Mouse (Mus musculus): ENCODE results near the gene Timp1. TPM values are rescaled to one million over a fixed set of nuclear protein-coding genes. Genes with fewer than 3 reads are reported as not detected.

The Timp1 gene
- total RNA-seq, 2 experiments from 2014 or later = 0.48 to 3.0 TPM

DNA sequence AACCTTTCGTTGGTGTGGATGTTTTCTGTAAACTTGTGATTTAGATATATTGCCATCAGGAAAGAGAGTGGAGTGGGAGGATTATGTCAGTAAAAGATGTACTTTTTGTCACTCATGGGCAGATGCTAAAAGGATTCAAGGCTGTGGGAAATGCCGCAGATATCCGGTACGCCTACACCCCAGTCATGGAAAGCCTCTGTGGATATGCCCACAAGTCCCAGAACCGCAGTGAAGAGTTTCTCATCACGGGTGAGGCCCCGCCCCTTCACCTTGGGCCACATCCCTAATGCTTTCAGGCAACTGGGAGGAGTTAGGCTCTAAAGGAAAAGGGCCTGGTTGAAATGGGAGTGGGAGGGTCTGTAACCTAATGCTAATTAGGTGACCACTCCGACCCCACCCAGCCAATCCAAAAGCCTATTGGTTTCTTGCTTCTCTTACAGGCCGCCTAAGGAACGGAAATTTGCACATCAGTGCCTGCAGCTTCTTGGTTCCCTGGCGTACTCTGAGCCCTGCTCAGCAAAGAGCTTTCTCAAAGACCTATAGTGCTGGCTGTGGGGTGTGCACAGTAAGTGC lies 3.0 kb downstream of the Timp1 start:
- intact Hi-C loops (cut with DNase I) = no loop called here
- TF ChIP-seq CTCF (IDR thresholded peaks at IDR 0.05) = no peak
- Histone ChIP-seq H3K27ac (no peak overlapping the region), H3K4me3 (no peak overlapping the region)
- DNase-seq = no peak

DNA sequence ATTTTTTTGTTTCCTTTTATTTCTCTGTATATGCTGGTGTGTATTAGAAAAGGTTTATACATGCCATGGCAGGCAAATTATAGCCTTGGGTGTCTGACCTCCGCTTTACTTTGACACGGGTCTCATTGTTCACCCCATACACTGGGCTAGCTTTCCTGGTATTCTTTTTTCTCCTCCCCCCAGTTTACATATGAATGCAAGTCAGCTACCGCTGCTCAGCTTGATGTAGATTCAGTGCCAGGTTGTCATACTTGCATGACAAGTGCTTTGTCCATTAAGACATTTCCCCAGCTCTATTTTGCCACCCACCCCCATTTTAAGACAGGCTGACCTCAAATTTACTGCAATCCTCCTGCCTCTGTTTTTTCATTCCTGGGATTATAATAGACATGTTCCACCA lies 5.3 kb downstream of the Timp1 start:
- TF ChIP-seq CTCF (IDR thresholded peaks at IDR 0.05) = no peak
- no peak for DNase-seq

DNA sequence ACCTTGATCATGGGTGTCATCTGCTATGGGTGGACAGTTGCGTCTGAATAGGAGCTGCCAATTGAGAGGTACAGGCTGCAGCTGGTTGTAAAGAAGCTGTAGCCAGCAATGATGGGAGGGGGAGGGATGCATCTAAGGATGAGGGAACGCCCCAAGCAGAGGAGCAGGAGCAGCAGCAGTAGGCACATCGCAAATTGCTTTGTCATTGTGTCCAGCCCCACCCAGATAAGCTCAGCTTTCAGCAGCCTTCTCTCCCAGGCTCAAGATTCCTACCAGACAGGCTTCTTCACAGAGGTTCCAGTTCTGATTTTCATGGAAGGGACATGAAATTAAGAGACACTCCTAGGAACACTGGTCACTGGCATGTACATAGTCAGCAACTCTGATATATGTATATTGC lies 40.1 kb downstream of the Timp1 start:
- intact Hi-C loops (cut with DNase I) = no loop called here
- no peak for DNase-seq
- no peak overlapping the region for H3K27ac ChIP-seq
- no peak for TF ChIP-seq CTCF (IDR thresholded peaks at IDR 0.05)
- no peak overlapping the region for H3K4me3 ChIP-seq

More for the DNA sequence above, 5.3 kb downstream of the Timp1 start:
- intact Hi-C loops (cut with DNase I) = no loop called here
- Histone ChIP-seq H3K4me3 (no peak overlapping the region), H3K27ac (no peak overlapping the region)

DNA sequence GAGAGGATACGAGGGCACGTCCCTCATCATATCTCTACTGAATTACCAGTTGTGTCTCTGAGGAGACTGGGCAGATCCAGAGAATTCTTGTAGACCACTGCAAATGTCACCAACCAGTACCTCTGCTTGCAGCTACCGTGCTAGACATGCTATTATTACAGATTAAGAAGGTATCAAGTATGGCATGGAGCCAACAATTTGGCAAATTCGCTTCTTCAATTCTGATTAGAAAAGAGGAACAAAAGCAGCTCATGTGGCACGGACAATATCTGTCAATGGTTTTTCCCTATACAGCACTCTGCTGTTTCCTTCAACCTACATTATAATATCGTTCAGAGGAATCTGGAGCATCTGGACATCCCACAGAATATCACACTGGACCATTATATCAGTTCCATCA lies 43.8 kb downstream of the Timp1 start:
- Histone ChIP-seq H3K4me3 (no peak overlapping the region), H3K27ac (no peak overlapping the region)
- DNase-seq = no peak
- intact Hi-C loops (cut with DNase I) = no loop called here
- no peak for TF ChIP-seq CTCF (IDR thresholded peaks at IDR 0.05)

DNA sequence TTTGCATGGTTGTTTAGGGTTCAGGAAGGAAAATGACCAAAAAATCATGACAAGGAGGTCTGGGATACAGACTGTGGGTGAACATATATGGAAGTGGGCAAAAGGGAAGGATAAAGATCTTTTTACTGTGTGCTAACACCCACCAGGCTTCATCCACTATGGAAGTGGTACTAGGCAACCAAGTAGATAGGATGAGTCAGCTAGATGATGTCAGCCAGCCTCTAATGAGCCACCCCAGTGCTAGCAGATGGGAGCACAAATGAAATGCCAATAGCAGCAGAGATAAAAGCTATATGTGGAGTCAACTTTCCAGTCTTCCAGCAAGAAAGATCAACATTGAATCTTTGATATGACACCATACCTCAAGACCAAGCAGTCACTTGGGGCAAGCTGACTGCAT lies 45.1 kb downstream of the Timp1 start:
- no peak overlapping the region for H3K27ac ChIP-seq
- no peak overlapping the region for H3K4me3 ChIP-seq
- no peak for TF ChIP-seq CTCF (IDR thresholded peaks at IDR 0.05)
- DNase-seq = no peak
- intact Hi-C loops (cut with DNase I) = no loop called here

DNA sequence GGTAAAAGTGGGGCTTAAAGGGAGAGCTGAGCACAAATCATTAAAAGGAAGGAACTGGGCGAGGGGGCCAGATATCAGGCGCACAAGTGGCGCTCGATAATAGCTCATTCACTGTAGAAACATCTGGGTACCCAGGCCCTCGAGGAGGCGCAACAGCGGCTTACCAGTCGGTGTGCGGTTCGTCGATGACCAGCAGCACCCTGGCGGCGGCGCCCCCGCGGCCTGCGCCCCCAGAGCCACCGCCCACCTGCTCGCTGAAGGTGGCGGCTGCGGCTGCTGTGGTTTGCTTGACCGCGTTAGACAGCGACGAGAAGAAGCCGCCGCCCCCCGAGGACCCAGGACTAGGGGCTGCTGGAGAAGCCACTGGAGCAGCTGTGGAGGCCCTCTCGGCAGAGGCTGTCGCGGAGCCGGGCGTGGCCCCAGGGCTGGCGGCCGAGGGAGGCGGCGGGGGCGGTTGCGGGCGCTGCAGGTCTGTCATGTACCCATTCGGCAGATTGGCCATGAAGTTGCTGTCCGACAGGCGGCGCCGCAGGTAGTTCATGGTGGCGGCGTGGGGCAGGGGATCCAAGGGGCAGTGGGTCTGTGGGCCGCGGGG lies 50.4 kb downstream of the Timp1 start:
- Histone ChIP-seq H3K27ac (no peak overlapping the region), H3K4me3 (peak overlapping the region; percentile 68)
- DNase-seq = no peak
- intact Hi-C loops (cut with DNase I) = no loop called here
- TF ChIP-seq CTCF (IDR thresholded peaks at IDR 0.05) = no peak

DNA sequence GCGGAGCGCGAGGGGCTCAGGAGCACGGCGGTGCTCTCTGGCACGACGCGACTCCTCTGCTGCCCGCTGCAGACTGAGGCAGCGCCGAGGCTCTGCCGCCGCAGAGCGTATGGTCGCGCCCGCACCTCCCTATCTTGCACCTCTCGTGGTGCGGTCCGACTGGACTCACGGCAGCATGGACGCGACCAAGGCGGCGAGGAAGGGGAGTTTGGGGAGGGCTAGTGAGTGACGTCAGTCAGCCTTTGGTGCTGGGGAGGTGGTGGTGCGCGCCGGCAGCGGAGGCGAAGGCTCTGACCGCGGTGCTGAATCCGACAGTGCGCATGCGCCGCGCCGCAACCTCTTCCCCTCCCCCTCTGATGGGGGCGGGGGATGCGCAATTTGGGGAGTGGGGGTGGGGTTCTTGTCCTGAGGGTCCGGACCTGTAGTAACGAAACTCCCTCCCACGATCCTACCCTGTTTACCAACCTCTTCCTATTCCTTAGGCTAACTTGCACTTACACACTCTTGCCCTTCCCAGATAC lies 50.9 kb downstream of the Timp1 start, which contains the start of gene Syn1:
Syn1 (minus strand) TSS at position 161 of the 521 bp plus-strand sequence.
- intact Hi-C loops (cut with DNase I) = no loop called here
- TF ChIP-seq CTCF (IDR thresholded peaks at IDR 0.05) = no peak
- DNase-seq = peak; percentile 76
- peak within 1 kb of the TSS; percentile 68 for H3K4me3 ChIP-seq
- H3K27ac ChIP-seq = no peak within 1 kb of the TSS

DNA sequence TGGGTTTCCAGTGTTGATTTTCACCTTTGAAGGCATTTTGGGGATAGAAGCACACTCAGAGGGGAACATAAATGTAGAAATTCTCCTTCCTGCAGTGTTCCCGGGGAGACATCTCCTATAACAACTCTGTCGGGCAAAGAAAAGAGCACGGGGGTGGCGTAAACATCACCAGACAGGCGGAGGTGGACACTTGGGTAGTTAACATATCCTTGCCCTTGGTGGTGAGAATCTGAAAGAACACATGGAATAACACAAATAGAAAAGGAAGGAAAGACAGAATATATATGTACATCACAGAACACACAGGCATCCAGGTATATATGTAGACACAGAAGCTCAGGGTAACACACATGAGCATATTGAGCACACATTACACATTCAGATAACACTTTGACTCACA lies 51.4 kb downstream of the Timp1 start:
- H3K4me3 ChIP-seq = no peak overlapping the region; the same call in 1 of the 2 replicates
- intact Hi-C loops (cut with DNase I) = no loop called here
- DNase-seq = no peak
- H3K27ac ChIP-seq = no peak overlapping the region
- TF ChIP-seq CTCF (IDR thresholded peaks at IDR 0.05) = no peak

DNA sequence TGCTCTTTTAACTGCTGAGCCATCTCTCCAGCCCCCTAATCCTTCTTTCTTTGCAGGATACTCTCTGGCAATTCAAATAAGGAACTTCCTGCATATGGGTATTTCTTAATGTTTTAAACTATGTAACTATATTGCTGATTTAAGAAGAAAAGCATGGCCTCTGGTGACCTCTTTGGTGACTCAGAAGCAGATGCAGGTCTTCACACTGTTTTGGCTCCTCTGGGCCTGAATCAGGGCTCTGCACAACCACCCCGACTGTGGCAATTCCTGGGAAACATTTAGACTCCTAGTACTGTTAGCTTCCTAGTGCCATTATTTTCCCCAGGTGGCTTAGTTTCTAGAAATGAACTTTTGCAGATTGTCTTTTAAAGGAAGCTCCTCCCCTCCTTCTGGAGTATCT lies 53.5 kb downstream of the Timp1 start:
- no peak for TF ChIP-seq CTCF (IDR thresholded peaks at IDR 0.05)
- no peak for DNase-seq
- Histone ChIP-seq H3K27ac (no peak overlapping the region), H3K4me3 (no peak overlapping the region)
- intact Hi-C loops (cut with DNase I) = no loop called here

Small RNA genes within 50 kb of the gene (microRNA-seq; reads per million reads assigned to microRNA genes)
- gene Gm24824 = not detected
- gene Mir5617 = not detected

Other genes starting within 250 kb of the Timp1 start
- gene Uba1, start 211.8 kb upstream of the Timp1 start, total RNA-seq (2021) = 100 to 1,000 TPM; 135 to 149 TPM
- gene Cdk16, start 182.2 kb upstream of the Timp1 start, total RNA-seq (2021) = 100 to 1,000 TPM; 119 to 130 TPM
- 1 to 10 TPM; 1.2 to 2.8 TPM for gene Usp11, start 166.3 kb upstream of the Timp1 start, total RNA-seq (2021)
- gene Araf, start 72.4 kb upstream of the Timp1 start, total RNA-seq (2021) = 10 to 100 TPM; 87.8 to 98.0 TPM
- under 1 TPM in 1 of 2 experiments, not detected in 1; 0.06 TPM for gene Syn1, start 50.8 kb downstream of the Timp1 start, total RNA-seq (2021)
- 1 to 10 TPM; 3.1 to 4.8 TPM for gene Cfp, start 61.4 kb downstream of the Timp1 start, total RNA-seq (2021)
- gene Elk1, start 80.4 kb downstream of the Timp1 start, total RNA-seq (2021) = 1 to 10 TPM; 7.3 to 7.5 TPM
- gene Uxt, start 91.9 kb downstream of the Timp1 start, total RNA-seq (2021) = 10 to 100 TPM; 27.5 to 33.1 TPM
- gene Zfp182, start 192.2 kb downstream of the Timp1 start, total RNA-seq (2021) = 1 to 10 TPM; 1.8 to 2.3 TPM
- not detected for gene Spaca5, start 198.2 kb downstream of the Timp1 start, total RNA-seq (2021)
- under 1 TPM; 0.10 to 0.39 TPM for gene Zfp300, start 219.4 kb downstream of the Timp1 start, total RNA-seq (2021)
- gene Ssxa1, start 245.7 kb downstream of the Timp1 start, total RNA-seq (2021) = not detected